Mouse (Mus musculus) kidney, postnatal 0 days (tissue): ENCODE measurements around the gene Olfr1362. TPM values are rescaled to one million over a fixed set of nuclear protein-coding genes. Genes with fewer than 3 reads are reported as not detected.

Experiments
- ATAC-seq: fragments of 200-750 bp; cut with Nextera tagmentation; replicated peaks from 2 replicates; pipeline ENCODE4 v1.8.0; 2017; ENCODE audit warnings: low read depth, moderate number of reproducible peaks, moderate TSS enrichment, moderate library complexity; ENCODE audit not compliant: low FRiP score
- DNase-seq: peaks from one replicate; pipeline ENCODE4 v3.0.0-alpha.2; 2016; ENCODE audit warnings: low spot score
- H3K27ac ChIP-seq: fragments of 300-500 bp; sonication (generic); 2 replicates; pipeline ENCODE4 v1.5.1; 2014; ENCODE audit warnings: mild to moderate bottlenecking
- H3K27me3 ChIP-seq: fragments of 300-500 bp; sonication (generic); 2 replicates; pipeline ENCODE4 v1.6.1; 2014; ENCODE audit warnings: low read length, mixed read lengths; ENCODE audit not compliant: insufficient read depth
- H3K36me3 ChIP-seq: fragments of 300-500 bp; sonication (generic); 2 replicates; pipeline ENCODE4 v1.6.1; 2014; ENCODE audit warnings: low read length, mixed read lengths; ENCODE audit not compliant: insufficient read depth
- H3K4me1 ChIP-seq: fragments of 300-500 bp; sonication (generic); replicated peaks from 2 replicates; pipeline ENCODE4 v1.6.1; 2014; ENCODE audit warnings: antibody characterized with exemption, low read length, mixed read lengths; ENCODE audit not compliant: insufficient read depth
- H3K4me2 ChIP-seq: fragments of 300-500 bp; sonication (generic); 2 replicates; pipeline ENCODE4 v1.6.1; 2014; ENCODE audit warnings: mild to moderate bottlenecking, low read length, moderate library complexity, mixed read lengths
- H3K4me3 ChIP-seq: fragments of 300-500 bp; sonication (generic); replicated peaks from 2 replicates; pipeline ENCODE4 v1.5.1; 2014; ENCODE audit warnings: low read depth, low read length
- H3K9ac ChIP-seq: fragments of 300-500 bp; sonication (generic); 2 replicates; pipeline ENCODE4 v1.6.1; 2014; ENCODE audit warnings: low read depth, low read length
- H3K9me3 ChIP-seq: fragments of 300-500 bp; sonication (generic); replicated peaks from 2 replicates; pipeline ENCODE4 v1.6.1; 2016; ENCODE audit warnings: low read length, inconsistent platforms, mixed read lengths
- CTCF ChIP-seq: IDR thresholded peaks from 2 replicates; pipeline ENCODE4 v1.5.1; 2016; ENCODE audit warnings: antibody characterized with exemption, low read depth, mild to moderate bottlenecking, moderate library complexity
- WGBS: fragments of 180-500 bp; shearing (Covaris S2); extraction: QIAGEN DNeasy Blood & Tissue Kit; methylation state at CpG from one replicate; pipeline ENCODE4 v1.1.7; 2014; 5-methylcytosine and 5-hydroxymethylcytosine counted together
- polyA plus RNA-seq: library from polyadenylated mRNA; unstranded; fragments of >200 nt; fragmentation: Nextera tagmentation; extraction: Ambion mirVana; gene quantifications from 2 replicates; pipeline ENCODE4 v1.2.1, GENCODE M21; 2015

Gene Olfr1362
- polyA plus RNA-seq: not detected in 2 replicates

DNA sequence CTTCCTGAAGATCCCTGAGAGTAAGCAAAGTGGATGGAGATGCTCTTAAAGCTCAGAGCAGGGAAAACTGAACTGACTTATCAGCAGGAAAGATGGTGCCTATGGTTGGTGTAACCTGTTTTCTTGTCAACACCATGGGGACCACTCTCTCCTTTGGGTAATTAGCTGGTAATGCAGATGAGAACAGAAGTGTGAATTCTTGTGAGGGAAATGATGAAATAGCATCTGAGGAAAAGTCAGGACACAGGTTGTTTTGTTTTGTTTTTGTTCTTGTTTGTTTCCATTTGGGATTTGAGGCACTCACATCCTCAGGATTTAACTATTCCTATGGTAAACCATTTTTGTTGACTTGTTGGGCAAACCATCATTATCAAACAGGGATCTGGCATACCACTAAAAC, at the start of gene Olfr1362:
Gene Olfr1362 (minus strand): TSS at position 101 of the 400 bp plus-strand sequence.
- H3K9me3 ChIP-seq: no peaks in the 10 kb centered on the region
- no peaks in the 10 kb centered on the region for H3K4me1 ChIP-seq
- no peak within 1 kb of the TSS for H3K9ac ChIP-seq
- H3K36me3 ChIP-seq: no peaks in the 10 kb centered on the region
- no peak for DNase-seq
- no peak within 1 kb of the TSS for H3K4me2 ChIP-seq
- ATAC-seq: no peak
- no peaks in the 10 kb centered on the region for H3K27me3 ChIP-seq
- no peak within 1 kb of the TSS for H3K27ac ChIP-seq
- no peak for TF ChIP-seq CTCF
- H3K4me3 ChIP-seq: no peak within 1 kb of the TSS

DNA sequence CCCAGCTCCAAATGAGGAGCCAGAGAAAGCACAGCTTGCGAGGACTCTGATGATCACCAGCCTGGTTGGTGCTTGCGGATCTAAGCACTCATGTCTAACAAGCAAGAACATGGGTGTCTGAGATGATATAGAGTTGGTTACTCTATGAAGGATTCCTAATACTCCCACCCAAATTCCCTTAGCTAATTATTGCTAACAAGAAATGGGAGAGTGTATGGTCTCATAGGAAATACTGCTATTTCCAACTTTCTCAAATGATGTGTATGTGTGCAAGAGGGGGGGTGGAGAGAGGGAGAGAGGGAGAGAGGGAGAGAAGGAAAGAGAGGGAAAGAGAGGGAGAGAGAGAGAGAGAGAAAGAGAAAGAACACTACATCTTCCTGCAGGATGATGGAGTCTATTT, 49.5 kb upstream of the Olfr1362 start, which contains the start of gene Olfr1361:
Gene Olfr1361 (minus strand): TSS at position 101 of the 400 bp plus-strand sequence.
- no peak for DNase-seq
- Histone ChIP-seq H3K9ac (no peak within 1 kb of the TSS), H3K27me3 (no peaks in the 10 kb centered on the region), H3K27ac (no peak within 1 kb of the TSS), H3K36me3 (no peaks in the 10 kb centered on the region), H3K4me2 (no peak within 1 kb of the TSS), H3K4me1 (no peaks in the 10 kb centered on the region), H3K4me3 (no peak within 1 kb of the TSS), H3K9me3 (no peaks in the 10 kb centered on the region)
- no peak for ATAC-seq
- 38% methylated on average over 2 of the region's 2 CpGs for WGBS
- no peak for TF ChIP-seq CTCF

DNA sequence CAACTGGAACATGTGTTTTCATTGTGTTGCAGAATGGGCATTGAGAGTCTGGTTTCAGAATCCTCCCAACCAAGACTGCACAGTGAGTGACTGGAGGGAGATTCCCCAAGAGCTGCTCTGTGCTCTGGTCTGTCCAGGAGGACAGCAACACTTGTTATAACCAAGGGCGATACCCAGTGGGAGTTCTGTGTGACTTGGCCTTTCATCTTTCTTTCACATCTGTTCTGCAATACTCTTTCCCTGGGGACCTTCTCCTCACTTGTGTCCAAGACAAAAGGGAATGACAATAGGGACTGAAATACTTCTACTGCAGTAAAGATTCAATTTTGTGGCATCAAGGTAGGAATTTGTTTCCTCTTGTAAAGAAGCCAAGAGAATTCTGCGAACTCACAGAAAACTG, 28.6 kb upstream of the Olfr1362 start, which contains the start of gene Olfr11:
Gene Olfr11 (minus strand): TSS at position 101 of the 400 bp plus-strand sequence.
- Histone ChIP-seq H3K27ac (no peak within 1 kb of the TSS), H3K27me3 (no peaks in the 10 kb centered on the region), H3K36me3 (no peaks in the 10 kb centered on the region), H3K4me1 (no peaks in the 10 kb centered on the region), H3K9ac (no peak within 1 kb of the TSS), H3K4me2 (no peak within 1 kb of the TSS), H3K4me3 (no peak within 1 kb of the TSS), H3K9me3 (no peaks in the 10 kb centered on the region)
- 86% methylated on average over 2 of the region's 2 CpGs for whole genome bisulfite sequencing
- no peak for TF ChIP-seq CTCF
- DNase-seq (no peak), ATAC-seq (no peak)

DNA sequence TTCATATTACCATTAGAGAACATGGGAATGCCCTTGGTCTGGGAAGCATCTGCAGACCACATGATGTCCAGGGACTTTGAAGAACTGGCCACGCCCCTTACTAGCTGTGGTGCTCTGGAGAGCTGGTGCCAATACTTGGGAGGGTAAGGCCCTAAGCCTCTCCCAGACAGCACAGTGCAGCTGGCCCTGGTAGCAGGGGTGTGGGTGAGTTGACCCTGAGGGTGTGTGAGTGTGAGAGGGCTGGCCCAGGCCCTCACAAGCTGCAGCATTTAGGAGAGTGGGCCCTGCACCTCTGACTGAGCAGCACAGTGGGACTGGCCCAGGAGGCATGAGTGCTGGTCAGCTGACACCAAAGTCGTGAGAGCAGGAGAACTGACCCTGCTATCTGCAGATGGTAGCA, 22.2 kb downstream of the Olfr1362 start:
- no peak for DNase-seq
- H3K4me3 ChIP-seq: no peak overlapping the region
- H3K4me2 ChIP-seq: no peak overlapping the region
- no peaks in the 10 kb centered on the region for H3K9me3 ChIP-seq
- no peak for ATAC-seq
- 58% methylated on average over 2 of the region's 2 CpGs for WGBS
- H3K27me3 ChIP-seq: no peaks in the 10 kb centered on the region
- H3K27ac ChIP-seq: no peak overlapping the region
- no peak overlapping the region for H3K9ac ChIP-seq
- no peaks in the 10 kb centered on the region for H3K36me3 ChIP-seq
- no peak for TF ChIP-seq CTCF
- no peaks in the 10 kb centered on the region for H3K4me1 ChIP-seq

DNA sequence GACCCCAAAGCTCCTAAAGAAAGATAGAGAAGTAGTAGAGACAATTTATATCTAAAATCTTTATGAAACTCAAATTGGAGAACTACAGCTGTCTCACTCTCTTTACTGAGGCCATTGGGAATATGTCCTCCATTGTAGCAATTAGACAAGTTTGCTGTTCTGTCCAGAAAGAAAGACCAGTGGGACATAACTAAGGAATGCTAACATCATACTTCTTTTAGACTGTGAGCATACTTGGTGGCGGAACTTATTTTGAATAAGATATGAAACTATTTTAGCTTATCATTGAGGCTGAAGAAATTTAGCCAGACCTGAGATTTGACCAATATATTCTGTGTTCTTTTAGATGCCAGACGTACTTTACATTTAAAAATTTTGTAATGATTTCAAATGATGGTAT, 32.2 kb downstream of the Olfr1362 start, which contains the start of gene Olfr1364:
Gene Olfr1364 (minus strand): TSS at position 101 of the 400 bp plus-strand sequence.
- H3K4me3 ChIP-seq: no peak within 1 kb of the TSS
- 93% methylated on average over 2 of the region's 2 CpGs for WGBS
- no peak for ATAC-seq

More for the DNA sequence above, 32.2 kb downstream of the Olfr1362 start, which contains the start of gene Olfr1364:
- no peak within 1 kb of the TSS for H3K4me2 ChIP-seq
- no peaks in the 10 kb centered on the region for H3K36me3 ChIP-seq
- no peak for DNase-seq
- H3K27ac ChIP-seq: no peak within 1 kb of the TSS
- no peak within 1 kb of the TSS for H3K9ac ChIP-seq
- H3K4me1 ChIP-seq: no peaks in the 10 kb centered on the region
- no peaks in the 10 kb centered on the region for H3K9me3 ChIP-seq
- TF ChIP-seq CTCF: no peak
- no peaks in the 10 kb centered on the region for H3K27me3 ChIP-seq

Other genes starting within 250 kb of the Olfr1362 start
- 64.7 and 65.4 TPM in 2 replicates for gene Zkscan3, start 211.3 kb downstream of the Olfr1362 start, polyA plus RNA-seq
- 2.0 and 2.5 TPM in 2 replicates for gene Pgbd1, start 173.0 kb downstream of the Olfr1362 start, polyA plus RNA-seq
- 21.1 and 23.2 TPM in 2 replicates for gene Zscan26, start 160.3 kb downstream of the Olfr1362 start, polyA plus RNA-seq
- gene Nkapl, start 145.5 kb downstream of the Olfr1362 start, polyA plus RNA-seq: 3.4 and 3.7 TPM in 2 replicates
- 4.0 and 4.3 TPM in 2 replicates for gene Zkscan4, start 135.1 kb downstream of the Olfr1362 start, polyA plus RNA-seq
- gene Gm10065, start 134.6 kb downstream of the Olfr1362 start, polyA plus RNA-seq: not detected in 2 replicates
- gene AK157302, start 118.8 kb downstream of the Olfr1362 start, polyA plus RNA-seq: 0.43 TPM in 2 replicates
- 13.3 and 18.1 TPM in 2 replicates for gene Gm11273, start 112.6 kb downstream of the Olfr1362 start, polyA plus RNA-seq
- 4.6 and 5.0 TPM in 2 replicates for gene Zkscan8, start 82.9 kb downstream of the Olfr1362 start, polyA plus RNA-seq
- gene Olfr1366, start 71.2 kb downstream of the Olfr1362 start, polyA plus RNA-seq: 0.11 and 0.13 TPM in 2 replicates
- not detected in 2 replicates for gene Olfr1535, start 54.1 kb downstream of the Olfr1362 start, polyA plus RNA-seq
- not detected in 2 replicates for gene Olfr1364, start 32.3 kb downstream of the Olfr1362 start, polyA plus RNA-seq
- gene Olfr11, start 28.5 kb upstream of the Olfr1362 start, polyA plus RNA-seq: not detected in 2 replicates
- gene Olfr1361, start 49.4 kb upstream of the Olfr1362 start, polyA plus RNA-seq: not detected in 2 replicates
- gene Olfr1360, start 63.4 kb upstream of the Olfr1362 start, polyA plus RNA-seq: not detected in 2 replicates
- gene Olfr1359, start 84.1 kb upstream of the Olfr1362 start, polyA plus RNA-seq: not detected in 2 replicates
- 2.1 and 3.7 TPM in 2 replicates for gene Hist1h2bl, start 102.1 kb upstream of the Olfr1362 start, polyA plus RNA-seq
- 21.2 and 27.1 TPM in 2 replicates for gene Hist1h2ai, start 102.4 kb upstream of the Olfr1362 start, polyA plus RNA-seq
- 5.6 and 7.2 TPM in 2 replicates for gene Hist1h3h, start 103.6 kb upstream of the Olfr1362 start, polyA plus RNA-seq
- gene Hist1h2bm, start 108.0 kb upstream of the Olfr1362 start, polyA plus RNA-seq: 2.1 and 2.4 TPM in 2 replicates
- 0.34 and 0.65 TPM in 2 replicates for gene Hist1h4j, start 121.0 kb upstream of the Olfr1362 start, polyA plus RNA-seq
- gene Hist1h4k, start 136.5 kb upstream of the Olfr1362 start, polyA plus RNA-seq: 2.0 and 3.0 TPM in 2 replicates
- 18.1 and 21.5 TPM in 2 replicates for gene Hist1h2ak, start 139.8 kb upstream of the Olfr1362 start, polyA plus RNA-seq
- gene Hist1h2bn, start 140.1 kb upstream of the Olfr1362 start, polyA plus RNA-seq: 1.8 and 4.6 TPM in 2 replicates
- 13.2 and 13.8 TPM in 2 replicates for gene Hist1h1b, start 166.6 kb upstream of the Olfr1362 start, polyA plus RNA-seq
- 66.0 and 72.0 TPM in 2 replicates for gene Hist1h3i, start 169.3 kb upstream of the Olfr1362 start, polyA plus RNA-seq
- gene Hist1h2an, start 173.2 kb upstream of the Olfr1362 start, polyA plus RNA-seq: 4.6 TPM in 1 of 2 replicates, not detected in the other
- gene Hist1h2bp, start 173.4 kb upstream of the Olfr1362 start, polyA plus RNA-seq: 0.71 and 1.5 TPM in 2 replicates
- gene Hist1h2bq, start 196.2 kb upstream of the Olfr1362 start, polyA plus RNA-seq: 12.2 and 13.7 TPM in 2 replicates
- not detected in 2 replicates for gene Hist1h2ao, start 196.4 kb upstream of the Olfr1362 start, polyA plus RNA-seq
- gene Hist1h4m, start 197.7 kb upstream of the Olfr1362 start, polyA plus RNA-seq: not detected in 2 replicates
- gene Hist1h4n, start 218.2 kb upstream of the Olfr1362 start, polyA plus RNA-seq: 6.0 and 6.3 TPM in 2 replicates
- 2,281 and 2,496 TPM in 2 replicates for gene Hist1h2ap, start 219.5 kb upstream of the Olfr1362 start, polyA plus RNA-seq
- gene Hist1h2br, start 219.7 kb upstream of the Olfr1362 start, polyA plus RNA-seq: 13.2 TPM in 2 replicates